Mouse (Mus musculus): Measurements from ENCODE around the gene Ets1. TPM values are rescaled to one million over a fixed set of nuclear protein-coding genes. Genes with fewer than 3 reads are reported as not detected.

The Ets1 gene
- 27.3 and 28.1 TPM in 2 replicates for polyA plus RNA-seq (2016; fragmentation: Nextera tagmentation; extraction: Ambion mirVana)

DNA sequence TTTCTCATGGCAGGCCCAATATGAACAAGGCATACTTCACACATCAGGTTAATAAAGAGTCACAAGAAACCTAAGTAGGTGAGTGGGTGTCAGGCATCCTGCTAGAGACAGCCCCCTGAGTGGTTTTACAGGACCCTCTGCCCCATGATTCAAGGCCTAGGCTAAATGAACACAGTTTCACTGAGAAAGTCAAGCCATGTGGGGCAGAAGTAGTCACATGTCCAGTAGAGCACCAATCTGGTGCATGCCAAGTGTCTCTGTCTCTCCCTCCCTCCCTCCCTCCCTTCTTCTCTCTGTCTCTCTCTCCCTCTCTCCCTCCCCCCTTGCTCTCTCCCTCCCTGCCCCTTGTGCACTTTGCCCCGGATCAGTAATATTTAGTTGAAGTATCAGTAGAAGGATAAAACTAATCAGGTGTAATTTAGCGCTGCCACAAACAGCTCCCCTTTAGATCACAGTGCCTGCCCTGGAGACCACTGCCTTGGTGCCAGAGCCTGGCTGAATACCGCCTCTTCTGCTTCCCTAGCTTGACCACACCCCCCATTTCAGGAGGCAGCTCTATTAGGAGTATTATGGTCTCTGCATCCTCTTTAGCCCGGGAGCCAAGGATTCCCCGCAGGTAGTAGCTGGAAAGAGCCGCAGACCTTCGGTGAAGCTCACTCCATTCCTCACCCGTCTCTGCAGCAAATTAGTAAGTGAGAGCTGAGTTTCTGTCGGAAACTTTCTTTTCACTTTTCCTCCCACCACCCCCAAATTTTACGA lies at the start of gene Ets1:
Ets1 (plus strand) TSS at position 595 of the 759 bp plus-strand sequence.
- peak within 1 kb of the TSS; percentile 31 for H3K4me3 ChIP-seq
- H3K27ac ChIP-seq, result no peak within 1 kb of the TSS
- peak; percentile 33 for DNase-seq (ENCODE audit: extremely low spot score, low spot score)
- peaks cover 12% of the 10 kb centered on the region for H3K4me1 ChIP-seq
- peaks cover 83% of the 10 kb centered on the region for H3K27me3 ChIP-seq (ENCODE audit: poor library complexity, severe bottlenecking)
- WGBS, result 1% methylated on average over 10 of the region's 10 CpGs
- no peaks in the 10 kb centered on the region for H3K9me3 ChIP-seq
- no peaks in the 10 kb centered on the region for H3K36me3 ChIP-seq (replicated peaks)

DNA sequence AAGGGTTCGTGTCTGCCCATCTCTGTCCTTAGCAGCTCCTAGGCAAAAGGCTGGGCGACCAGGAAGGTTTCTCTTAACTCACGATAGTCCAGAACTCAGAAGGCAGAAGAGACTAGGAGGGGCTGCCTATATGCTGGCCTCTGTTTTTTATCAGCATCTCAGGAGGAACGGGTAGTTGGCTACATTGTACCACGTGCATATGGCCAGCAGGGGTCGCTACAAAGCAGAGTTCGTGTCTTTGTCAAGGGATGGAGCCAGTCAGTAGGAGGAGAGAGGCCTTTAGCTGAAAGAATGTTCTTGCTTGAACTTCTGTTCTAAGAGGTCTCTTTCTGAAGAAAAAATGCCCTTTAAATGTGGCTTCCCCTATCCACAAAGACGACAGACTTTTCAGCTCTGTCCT lies 46.1 kb upstream of the Ets1 start:
- DNase-seq (ENCODE audit: extremely low spot score, low spot score), result peak; percentile 87
- Histone ChIP-seq H3K9me3 (no peaks in the 10 kb centered on the region), H3K27me3 (ENCODE audit: poor library complexity, severe bottlenecking) (peaks cover 78% of the 10 kb centered on the region), H3K4me3 (no peak overlapping the region), H3K36me3 (replicated peaks) (no peaks in the 10 kb centered on the region), H3K27ac (no peak overlapping the region), H3K4me1 (peaks cover 24% of the 10 kb centered on the region)
- WGBS, result 6% methylated on average over 8 of the region's 8 CpGs

DNA sequence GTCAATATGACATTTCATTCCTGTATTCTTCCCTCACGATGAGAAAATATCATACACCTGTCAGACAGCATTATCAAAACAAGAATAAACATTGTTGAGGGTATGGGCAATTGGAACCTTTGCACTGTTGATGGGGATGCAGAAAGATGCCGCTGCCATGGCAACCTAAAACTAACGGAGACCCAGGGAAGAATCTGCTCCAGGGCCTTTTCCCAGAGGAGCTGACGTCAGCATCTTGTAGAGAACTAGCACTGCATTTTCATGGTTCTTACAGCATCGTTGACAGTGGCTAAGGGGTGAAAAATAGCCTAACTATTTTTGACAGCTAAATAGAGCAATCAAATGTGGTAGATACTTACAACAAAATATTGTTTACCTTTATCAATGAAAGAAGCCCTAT lies 45.5 kb upstream of the Ets1 start:
- H3K27me3 ChIP-seq (ENCODE audit: poor library complexity, severe bottlenecking), result peaks cover 84% of the 10 kb centered on the region
- WGBS, result 58% methylated on average over 5 of the region's 5 CpGs
- DNase-seq (ENCODE audit: extremely low spot score, low spot score), result no peak
- no peak overlapping the region for H3K4me3 ChIP-seq
- H3K9me3 ChIP-seq, result no peaks in the 10 kb centered on the region
- peaks cover 30% of the 10 kb centered on the region for H3K4me1 ChIP-seq
- no peak overlapping the region for H3K27ac ChIP-seq
- H3K36me3 ChIP-seq (replicated peaks), result no peaks in the 10 kb centered on the region

DNA sequence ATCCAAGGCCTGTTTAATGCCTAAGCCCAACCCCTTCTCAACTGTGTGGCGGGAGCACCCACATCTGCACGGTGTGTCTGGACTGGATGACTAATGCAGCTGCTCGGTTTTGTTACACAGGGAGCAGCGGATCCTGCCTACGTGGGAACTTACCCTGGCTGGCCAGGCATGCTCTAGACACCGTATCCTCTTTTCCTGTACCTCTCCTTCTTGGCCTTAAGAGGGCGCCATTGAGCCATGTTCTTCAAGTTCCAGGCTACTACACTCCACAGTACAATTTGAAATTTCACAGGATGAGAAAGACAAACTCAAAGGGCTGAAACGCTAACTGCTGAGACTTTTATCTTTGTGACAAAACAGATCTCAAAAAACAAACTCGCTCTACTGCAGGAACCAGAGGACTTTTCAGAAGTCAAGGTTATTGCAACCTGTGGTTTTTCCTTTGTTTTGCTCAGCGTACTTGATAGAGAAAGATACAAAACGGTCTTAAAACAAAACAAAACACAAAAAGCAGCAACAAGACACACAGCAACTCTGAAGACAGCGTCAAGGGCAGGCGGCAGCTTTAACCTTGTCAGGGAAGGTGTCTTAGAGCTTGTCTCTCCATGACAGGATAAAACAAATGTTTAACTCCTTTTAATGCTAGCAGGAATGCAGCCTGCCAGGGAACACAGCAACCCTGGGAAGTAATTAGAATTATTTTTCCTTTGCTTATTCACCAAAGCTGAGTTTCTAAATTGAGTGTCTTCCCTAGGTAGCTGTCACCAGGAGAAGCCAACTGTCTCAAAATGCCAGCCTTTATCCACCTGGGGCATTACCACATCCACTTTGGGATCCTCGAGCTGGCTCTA lies 44.1 kb upstream of the Ets1 start:
- H3K9me3 ChIP-seq, result no peaks in the 10 kb centered on the region
- peak; percentile 61 for DNase-seq (ENCODE audit: extremely low spot score, low spot score)
- no peaks in the 10 kb centered on the region for H3K36me3 ChIP-seq (replicated peaks)
- WGBS, result 9% methylated on average over 14 of the region's 14 CpGs
- H3K27ac ChIP-seq, result no peak overlapping the region
- H3K27me3 ChIP-seq (ENCODE audit: poor library complexity, severe bottlenecking), result peaks cover 87% of the 10 kb centered on the region
- peaks cover 33% of the 10 kb centered on the region for H3K4me1 ChIP-seq
- no peak overlapping the region for H3K4me3 ChIP-seq

DNA sequence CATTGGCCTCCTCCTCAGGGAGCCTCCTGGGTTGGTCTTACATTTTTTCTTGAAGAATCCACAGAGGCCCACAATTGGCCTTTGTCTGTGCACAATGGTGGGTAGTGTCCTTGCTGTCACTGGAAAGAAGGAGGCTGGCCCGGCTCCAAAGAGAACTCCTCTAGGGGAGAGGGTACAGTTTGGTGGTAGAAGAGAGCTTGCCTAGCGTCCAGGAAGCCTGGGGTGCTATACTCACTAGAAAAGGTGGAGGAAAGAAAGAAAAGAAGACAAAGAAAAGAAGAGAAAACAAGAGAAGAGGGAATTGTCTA lies 43.5 kb upstream of the Ets1 start:
- Histone ChIP-seq H3K36me3 (replicated peaks) (no peaks in the 10 kb centered on the region), H3K4me1 (peaks cover 33% of the 10 kb centered on the region), H3K4me3 (no peak overlapping the region), H3K9me3 (no peaks in the 10 kb centered on the region), H3K27ac (no peak overlapping the region), H3K27me3 (ENCODE audit: poor library complexity, severe bottlenecking) (peaks cover 86% of the 10 kb centered on the region)
- WGBS, result 14% methylated on average over 2 of the region's 2 CpGs
- DNase-seq (ENCODE audit: extremely low spot score, low spot score), result no peak

DNA sequence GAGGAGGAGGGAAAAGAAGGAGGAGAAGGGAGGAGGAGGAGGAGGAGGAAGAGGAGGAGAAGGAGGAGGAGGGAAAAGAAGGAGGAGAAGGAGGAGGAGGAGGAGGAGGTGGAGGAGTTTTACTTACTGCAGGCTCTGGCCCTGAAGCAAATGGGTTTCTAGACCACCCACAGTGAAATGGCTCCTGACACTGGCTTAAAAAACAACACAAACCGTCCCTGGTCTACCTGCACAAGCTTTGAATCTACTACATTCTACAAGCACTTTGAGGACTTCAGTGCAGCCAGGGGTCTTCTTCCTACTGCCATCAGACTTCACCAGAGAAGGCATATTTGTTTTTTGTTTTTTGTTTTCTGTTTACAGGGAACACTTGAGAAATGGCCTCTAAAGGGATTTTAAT lies 42.2 kb upstream of the Ets1 start:
- Histone ChIP-seq H3K4me1 (peaks cover 33% of the 10 kb centered on the region), H3K27ac (no peak overlapping the region), H3K36me3 (replicated peaks) (no peaks in the 10 kb centered on the region), H3K4me3 (no peak overlapping the region), H3K9me3 (no peaks in the 10 kb centered on the region), H3K27me3 (ENCODE audit: poor library complexity, severe bottlenecking) (peaks cover 75% of the 10 kb centered on the region)
- no peak for DNase-seq (ENCODE audit: extremely low spot score, low spot score)
- 13% methylated on average over 1 of the region's 1 CpGs for WGBS

DNA sequence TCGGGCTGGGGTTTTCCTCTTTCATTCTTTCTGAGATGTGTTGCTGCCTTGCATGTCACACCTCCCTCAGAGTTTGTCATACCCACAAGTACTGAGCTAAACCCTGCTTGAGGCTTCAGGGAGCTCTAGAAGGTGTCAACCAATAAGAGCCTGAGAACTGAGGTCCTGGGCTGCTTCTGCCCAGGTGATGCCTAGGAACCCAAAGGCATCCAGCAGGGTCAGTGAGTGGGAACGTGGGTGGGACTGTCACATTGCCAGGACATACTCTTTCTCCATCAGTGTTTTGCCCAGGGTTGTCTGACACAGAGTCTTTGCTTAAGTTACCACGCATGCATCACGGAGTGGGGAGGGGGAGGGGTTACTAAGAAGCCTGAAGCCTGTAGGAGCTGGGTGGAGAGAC lies 41.7 kb upstream of the Ets1 start:
- Histone ChIP-seq H3K4me3 (no peak overlapping the region), H3K27me3 (ENCODE audit: poor library complexity, severe bottlenecking) (peaks cover 72% of the 10 kb centered on the region), H3K9me3 (no peaks in the 10 kb centered on the region), H3K36me3 (replicated peaks) (no peaks in the 10 kb centered on the region), H3K4me1 (peaks cover 33% of the 10 kb centered on the region), H3K27ac (no peak overlapping the region)
- DNase-seq (ENCODE audit: extremely low spot score, low spot score), result no peak
- WGBS, result 58% methylated on average over 4 of the region's 4 CpGs

DNA sequence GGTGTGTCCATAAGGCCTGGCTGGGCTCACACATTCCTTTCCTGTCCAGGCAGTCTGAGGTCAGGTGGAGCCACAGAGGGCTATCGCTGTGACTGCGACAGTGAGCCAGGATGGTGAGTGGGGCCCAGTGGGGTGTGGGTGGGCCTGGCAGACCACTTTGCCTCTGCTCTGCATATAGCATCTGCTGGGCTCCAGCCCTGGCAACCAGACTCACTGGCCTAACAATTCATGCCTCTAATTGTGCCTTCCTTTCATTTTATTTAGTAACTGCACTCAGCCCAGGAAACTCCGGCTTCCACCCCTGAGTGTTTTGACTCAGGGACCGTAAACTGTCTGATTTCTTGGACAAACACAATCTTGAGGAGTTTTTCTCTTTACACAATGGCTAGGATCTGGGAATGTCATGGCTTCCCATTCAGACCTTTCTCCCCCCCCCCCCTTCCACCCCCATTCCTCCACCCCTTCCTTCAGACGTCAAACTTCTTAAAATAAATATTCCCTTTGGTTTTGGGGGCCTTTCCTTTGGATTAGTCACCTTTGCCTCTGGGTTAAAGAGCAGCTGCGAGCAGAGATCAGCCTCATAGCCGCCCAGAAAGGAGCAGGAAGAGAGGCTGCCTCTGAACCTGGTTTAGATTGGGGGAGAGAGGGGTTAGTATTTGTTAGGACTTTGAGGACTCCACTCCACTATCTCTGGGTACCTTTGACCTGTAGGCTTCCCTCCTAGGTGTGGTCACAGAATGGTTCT lies 40.8 kb upstream of the Ets1 start:
- WGBS, result 65% methylated on average over 7 of the region's 7 CpGs
- no peak for DNase-seq (ENCODE audit: extremely low spot score, low spot score)
- Histone ChIP-seq H3K27me3 (ENCODE audit: poor library complexity, severe bottlenecking) (peaks cover 66% of the 10 kb centered on the region), H3K36me3 (replicated peaks) (no peaks in the 10 kb centered on the region), H3K27ac (no peak overlapping the region), H3K9me3 (no peaks in the 10 kb centered on the region), H3K4me3 (no peak overlapping the region), H3K4me1 (peaks cover 28% of the 10 kb centered on the region)

DNA sequence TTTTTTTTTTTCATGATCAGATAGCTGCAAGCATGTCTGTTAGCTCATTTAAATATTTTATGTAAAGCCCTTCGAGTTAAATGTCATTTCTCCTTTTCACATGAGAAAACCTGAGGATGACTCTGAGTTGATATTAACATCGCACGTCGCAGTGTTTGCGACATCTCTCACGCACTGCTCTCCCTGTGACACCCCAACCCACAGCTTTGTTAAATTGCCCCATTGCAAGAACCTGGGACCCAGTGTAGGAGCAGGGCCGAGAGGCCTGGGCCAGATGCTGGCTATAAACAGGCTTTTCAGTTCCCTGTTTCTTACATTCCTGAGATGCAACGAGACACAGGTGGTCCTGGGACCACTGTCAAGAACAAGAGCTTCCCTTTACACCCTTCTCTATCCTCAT lies 39.7 kb upstream of the Ets1 start:
- Histone ChIP-seq H3K36me3 (replicated peaks) (no peaks in the 10 kb centered on the region), H3K27me3 (ENCODE audit: poor library complexity, severe bottlenecking) (peaks cover 57% of the 10 kb centered on the region), H3K4me3 (no peak overlapping the region), H3K27ac (no peak overlapping the region), H3K4me1 (peaks cover 28% of the 10 kb centered on the region), H3K9me3 (no peaks in the 10 kb centered on the region)
- 85% methylated on average over 8 of the region's 8 CpGs for WGBS
- DNase-seq (ENCODE audit: extremely low spot score, low spot score), result no peak

DNA sequence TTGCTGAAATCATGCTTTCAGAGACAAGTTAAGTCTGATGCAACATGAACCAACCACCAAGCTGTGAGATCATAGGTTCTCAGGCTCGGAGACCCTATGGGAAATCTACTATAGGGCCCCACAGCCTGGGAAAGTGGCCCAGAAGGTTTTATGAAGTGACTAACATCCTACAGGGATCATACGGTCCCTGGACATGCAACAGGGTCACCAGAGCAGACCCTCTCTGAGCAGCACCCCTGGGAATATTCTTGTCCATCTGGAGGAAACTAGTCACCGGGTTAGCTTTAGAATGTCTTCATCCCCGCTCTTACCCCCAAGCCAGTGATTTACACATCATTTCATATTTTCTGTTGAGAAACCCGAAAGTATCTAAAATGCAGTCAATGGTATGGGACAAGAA lies 34.1 kb upstream of the Ets1 start:
- Histone ChIP-seq H3K27me3 (ENCODE audit: poor library complexity, severe bottlenecking) (peaks cover 39% of the 10 kb centered on the region), H3K27ac (no peak overlapping the region), H3K36me3 (replicated peaks) (no peaks in the 10 kb centered on the region), H3K4me3 (no peak overlapping the region), H3K4me1 (peaks cover 7% of the 10 kb centered on the region), H3K9me3 (no peaks in the 10 kb centered on the region)
- 92% methylated on average over 5 of the region's 5 CpGs for WGBS
- no peak for DNase-seq (ENCODE audit: extremely low spot score, low spot score)

DNA sequence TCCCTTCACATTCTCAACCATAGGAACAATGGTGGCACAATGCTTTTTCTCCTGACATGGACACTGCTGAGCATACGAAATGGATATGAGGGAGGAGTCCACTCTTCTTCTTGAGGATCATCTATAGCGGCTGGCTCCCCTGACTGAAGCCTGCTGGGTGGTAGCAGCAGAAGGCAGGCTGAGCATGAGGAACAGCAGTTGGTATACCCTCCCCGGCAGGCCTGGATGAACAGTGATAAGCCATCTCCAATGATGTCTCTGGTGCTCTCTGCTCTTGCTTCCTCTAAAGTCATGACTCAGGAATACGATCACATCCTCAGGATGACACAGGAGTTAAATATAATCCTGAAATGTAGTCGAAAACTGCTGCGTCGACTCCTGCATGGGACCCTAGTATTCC lies 32.9 kb upstream of the Ets1 start:
- H3K27me3 ChIP-seq (ENCODE audit: poor library complexity, severe bottlenecking), result peaks cover 44% of the 10 kb centered on the region
- H3K4me3 ChIP-seq, result no peak overlapping the region
- H3K36me3 ChIP-seq (replicated peaks), result no peaks in the 10 kb centered on the region
- WGBS, result 88% methylated on average over 7 of the region's 7 CpGs
- DNase-seq (ENCODE audit: extremely low spot score, low spot score), result no peak
- peaks cover 16% of the 10 kb centered on the region for H3K4me1 ChIP-seq
- H3K9me3 ChIP-seq, result no peaks in the 10 kb centered on the region
- H3K27ac ChIP-seq, result no peak overlapping the region

DNA sequence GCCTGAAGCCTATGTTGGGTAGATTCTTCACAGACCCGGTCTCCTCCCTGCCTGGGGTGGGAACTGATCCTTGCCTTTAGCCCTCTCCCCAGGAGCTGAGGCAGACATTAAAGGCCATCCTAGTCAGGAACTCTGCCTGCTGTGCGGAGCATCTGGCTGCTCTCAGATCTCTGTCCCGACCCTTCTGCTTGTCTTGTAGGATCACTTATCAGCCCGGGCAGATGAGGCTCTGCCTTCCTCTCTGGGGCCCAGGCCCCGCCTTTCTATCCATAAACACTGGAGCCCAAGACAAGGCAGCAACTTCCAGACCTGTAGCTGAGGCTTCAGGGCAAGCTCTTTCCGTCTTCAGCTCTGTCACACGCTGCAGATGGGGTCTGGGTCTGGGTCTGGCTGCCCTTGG lies 28.8 kb upstream of the Ets1 start:
- peak; percentile 28 for DNase-seq (ENCODE audit: extremely low spot score, low spot score)
- H3K27ac ChIP-seq, result peak overlapping the region; percentile 58
- no peaks in the 10 kb centered on the region for H3K36me3 ChIP-seq (replicated peaks)
- H3K4me3 ChIP-seq, result no peak overlapping the region
- H3K9me3 ChIP-seq, result no peaks in the 10 kb centered on the region
- H3K27me3 ChIP-seq (ENCODE audit: poor library complexity, severe bottlenecking), result peaks cover 64% of the 10 kb centered on the region
- WGBS, result 22% methylated on average over 7 of the region's 7 CpGs
- peaks cover 16% of the 10 kb centered on the region for H3K4me1 ChIP-seq

Data from forebrain, embryonic 10.5 days (tissue).